In the genomic region with DNA sequence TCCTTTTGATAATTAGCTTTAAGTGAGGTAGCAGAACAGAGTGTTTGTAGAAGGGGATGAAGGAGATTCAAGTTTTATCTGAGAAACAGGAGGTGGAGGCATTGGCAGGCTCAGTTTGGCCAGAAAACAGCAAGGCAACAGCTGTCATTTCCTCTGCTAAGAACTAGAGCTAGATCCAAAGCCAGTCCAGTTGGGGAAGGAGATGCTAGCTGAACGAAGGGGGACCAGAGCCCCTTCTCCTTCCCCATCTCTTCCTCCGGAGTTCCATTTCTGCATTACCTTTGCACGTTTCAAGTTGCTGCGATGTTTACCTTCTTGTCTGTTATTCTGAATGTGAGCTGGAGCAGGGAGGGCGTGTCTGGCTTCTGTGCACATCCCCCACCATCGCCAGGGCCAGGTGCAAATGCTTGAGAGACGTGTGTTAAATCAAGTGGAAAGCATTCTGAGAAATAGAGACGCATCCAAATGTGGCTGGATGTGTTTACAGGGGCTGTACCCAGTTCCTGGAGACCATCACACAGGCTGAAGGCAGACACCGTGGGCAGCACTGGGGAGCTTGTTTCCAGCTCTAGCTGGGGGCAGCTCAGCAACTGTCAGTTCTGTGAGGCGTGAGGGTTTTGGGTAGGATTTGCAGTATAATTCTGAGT, we compare ENCODE assay signal across 8 mouse cellular contexts.
DNase-seq lines count a peak whose midpoint lies in the region; ATAC-seq lines count a peak whose summit lies in the region.

No protein-coding gene starts in this region.

- no peaks in the 10 kb centered on the region for H3K27me3 ChIP-seq in forebrain, embryonic 10.5 days (ENCODE audit: poor library complexity, severe bottlenecking)
- H3K27me3 ChIP-seq in forebrain, embryonic 11.5 days (ENCODE audit: control insufficient read depth, insufficient read depth, low read length) = no peaks in the 10 kb centered on the region
- H3K27me3 ChIP-seq in limb, embryonic 13.5 days = no peaks in the 10 kb centered on the region

- 46% methylated on average over 10 of the region's 10 CpGs for WGBS in forebrain, embryonic 10.5 days
- 43% methylated on average over 10 of the region's 10 CpGs for WGBS in forebrain, embryonic 11.5 days
- 37% methylated on average over 10 of the region's 10 CpGs for WGBS in limb, embryonic 13.5 days

- H3K36me3 ChIP-seq in forebrain, embryonic 10.5 days (replicated peaks) = no peaks in the 10 kb centered on the region
- no peaks in the 10 kb centered on the region for H3K36me3 ChIP-seq in forebrain, embryonic 11.5 days (ENCODE audit: control insufficient read depth, insufficient read depth, low read length)
- no peaks in the 10 kb centered on the region for H3K36me3 ChIP-seq in limb, embryonic 13.5 days

- ATAC-seq in forebrain, embryonic 11.5 days (replicated peaks; ENCODE audit: low FRiP score) = no peak
- ATAC-seq in limb, embryonic 13.5 days (ENCODE audit: low FRiP score, low read depth) = no peak

- peak; percentile 14 for DNase-seq in forebrain, embryonic 10.5 days (ENCODE audit: extremely low spot score, low spot score)
- DNase-seq in forebrain, embryonic 11.5 days (ENCODE audit: low spot score) = no peak
- peak; percentile 10 for DNase-seq in right cerebral cortex, adult 18-20 months
- DNase-seq in right cerebral cortex, postnatal 14 days = no peak
- DNase-seq in adipocyte (ENCODE audit: low spot score) = no peak
- DNase-seq in T-cell, adult 2 months (ENCODE audit: low spot score) = no peak
- DNase-seq in urinary bladder, postnatal 14 days (ENCODE audit: low spot score) = no peak

- H3K4me3 ChIP-seq in forebrain, embryonic 10.5 days = no peak overlapping the region
- no peak overlapping the region for H3K4me3 ChIP-seq in forebrain, embryonic 11.5 days (ENCODE audit: low read depth, low read length)
- H3K4me3 ChIP-seq in limb, embryonic 13.5 days = no peak overlapping the region

- H3K27ac ChIP-seq in forebrain, embryonic 10.5 days = no peak overlapping the region
- H3K27ac ChIP-seq in forebrain, embryonic 11.5 days (ENCODE audit: low read depth, low read length) = no peak overlapping the region
- no peak overlapping the region for H3K27ac ChIP-seq in limb, embryonic 13.5 days

- H3K9me3 ChIP-seq in forebrain, embryonic 10.5 days = no peaks in the 10 kb centered on the region
- no peaks in the 10 kb centered on the region for H3K9me3 ChIP-seq in forebrain, embryonic 11.5 days (ENCODE audit: control insufficient read depth, low read length)
- H3K9me3 ChIP-seq in limb, embryonic 13.5 days = no peaks in the 10 kb centered on the region

- no peak overlapping the region for H3K9ac ChIP-seq in forebrain, embryonic 11.5 days (ENCODE audit: low read length)
- H3K9ac ChIP-seq in limb, embryonic 13.5 days = no peak overlapping the region

- peaks cover 6% of the 10 kb centered on the region for H3K4me1 ChIP-seq in forebrain, embryonic 10.5 days
- no peaks in the 10 kb centered on the region for H3K4me1 ChIP-seq in forebrain, embryonic 11.5 days (replicated peaks; ENCODE audit: control insufficient read depth, insufficient read depth, low read length)
- H3K4me1 ChIP-seq in limb, embryonic 13.5 days = peaks cover 5% of the 10 kb centered on the region

- no peak overlapping the region for H3K4me2 ChIP-seq in forebrain, embryonic 11.5 days (ENCODE audit: low read depth, low read length, severe bottlenecking)
- peak overlapping the region; percentile 11; the same call in 1 of the 2 replicates for H3K4me2 ChIP-seq in limb, embryonic 13.5 days (replicated peaks)

Comparison
In these comparisons a context has a peak if more than half of its experiments do, and no peak if none do; other contexts are left out.
1. DNase-seq: peak in forebrain, embryonic 10.5 days (single experiment) and right cerebral cortex, adult 18-20 months (single experiment); none in forebrain, embryonic 11.5 days (single experiment), right cerebral cortex, postnatal 14 days (single experiment), adipocyte (single experiment), T-cell, adult 2 months (single experiment) and urinary bladder, postnatal 14 days (single experiment).